Mouse (Mus musculus) testis, postnatal 10 days (tissue): ENCODE measurements around the gene Fank1.
A peak's percentile ranks its signal among the peaks of the same experiment; 100 is the strongest.

Experiments used
- DNase-seq: peaks from one replicate; pipeline ENCODE4 v3.0.0; 2021; ENCODE audit warnings: low spot score

Gene Fank1

DNA sequence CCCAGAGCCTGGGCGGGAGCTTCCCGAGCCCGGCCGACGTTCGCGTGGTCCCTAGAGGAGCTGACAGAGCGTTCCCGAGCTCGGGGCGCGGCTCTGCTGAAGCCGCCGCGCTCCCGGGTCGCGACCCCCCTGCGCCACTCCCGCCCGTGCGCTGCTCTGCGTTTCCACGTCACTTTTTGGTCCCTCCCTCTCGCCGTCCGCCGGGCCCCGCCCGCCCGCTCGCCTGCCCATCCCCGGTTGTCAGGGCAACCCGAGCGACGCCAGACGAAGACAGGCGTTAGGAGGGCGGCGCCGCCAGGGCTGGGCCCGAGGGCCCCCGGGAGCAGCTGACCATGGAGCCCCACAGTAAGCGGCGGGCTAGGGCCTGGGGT lies at the start of gene Fank1:
Fank1 (plus strand) TSS at position 236 of the 371 bp plus-strand sequence.
- peak; percentile 93 for DNase-seq

DNA sequence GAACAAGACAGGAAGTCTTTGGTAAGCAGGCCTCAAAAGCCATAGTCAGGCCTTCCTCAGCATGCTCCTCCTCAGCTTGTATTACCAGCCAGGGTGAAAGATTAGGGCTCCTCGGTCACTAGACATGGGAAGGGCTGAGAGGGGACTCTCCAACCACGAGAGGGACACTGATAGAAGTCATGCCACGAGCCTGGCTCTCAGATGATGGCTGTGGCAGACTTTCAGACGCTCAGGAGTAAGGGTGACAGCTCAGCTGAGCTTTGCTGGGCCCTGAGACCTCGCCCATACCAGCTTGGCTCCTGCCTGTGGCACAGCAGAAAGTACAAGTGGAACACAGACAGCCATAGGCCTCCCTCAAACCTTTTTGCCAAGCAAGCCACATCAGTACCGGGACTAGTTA lies 49.6 kb upstream of the Fank1 start:
- DNase-seq: no peak

DNA sequence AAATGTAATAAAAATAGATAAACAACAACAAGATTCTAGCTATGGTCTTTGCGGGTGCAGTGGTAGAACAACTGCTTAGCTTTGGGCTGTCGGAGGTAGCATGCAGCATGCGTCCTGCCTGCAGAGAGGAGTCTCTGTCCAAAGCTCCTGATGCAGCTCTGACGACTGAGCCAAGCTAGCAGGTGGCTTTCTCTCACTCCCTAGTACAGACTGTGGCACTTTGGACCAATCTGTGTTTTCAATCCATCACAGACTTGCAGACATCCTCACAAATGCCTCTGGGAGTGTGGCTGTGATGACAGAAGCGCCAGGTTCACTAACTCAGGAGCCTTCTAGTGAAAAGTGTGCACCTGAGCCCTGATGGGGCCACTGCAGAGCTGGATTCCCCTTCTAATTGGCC lies 47.3 kb upstream of the Fank1 start:
- no peak for DNase-seq

DNA sequence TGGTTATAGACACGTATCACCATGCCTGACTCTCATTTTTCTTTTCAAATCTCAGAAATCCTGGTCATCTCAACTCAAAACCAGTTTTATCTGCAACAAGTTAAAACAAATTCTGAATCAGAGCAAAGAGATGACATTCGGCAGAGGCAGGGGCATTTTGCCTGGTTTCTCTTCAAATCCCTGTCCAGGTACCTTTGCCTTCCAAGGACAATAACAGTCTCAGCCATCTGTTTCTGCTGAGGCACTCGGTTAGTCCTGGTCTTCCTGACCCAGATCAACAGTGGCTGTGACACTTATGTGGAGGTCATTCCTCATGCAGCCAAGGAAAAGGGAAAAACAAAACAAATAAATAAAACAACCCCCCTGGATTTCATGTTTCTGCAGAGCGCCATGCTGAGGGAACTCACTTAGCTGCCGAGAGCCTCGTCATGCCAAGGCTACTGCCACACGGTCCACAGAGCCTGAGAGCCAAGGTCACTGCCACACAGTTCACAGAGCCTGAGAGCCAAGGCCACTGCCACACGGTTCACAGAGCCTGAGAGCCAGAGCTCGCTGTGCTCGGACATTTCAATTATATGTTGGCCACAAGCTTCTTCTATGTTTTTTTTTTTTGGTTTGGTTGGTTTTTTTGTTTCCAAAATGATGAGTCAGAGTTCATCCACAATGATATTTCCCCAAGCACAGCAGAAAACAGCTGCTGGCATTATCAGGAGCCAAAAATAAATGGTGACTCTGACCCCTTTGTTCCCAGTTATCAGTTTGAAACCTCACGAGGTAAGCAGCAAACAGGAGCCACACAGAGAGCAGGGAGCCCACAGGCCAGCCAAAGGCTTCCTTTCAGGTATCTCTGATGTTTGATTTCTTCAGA lies 46.1 kb upstream of the Fank1 start:
- no peak for DNase-seq

DNA sequence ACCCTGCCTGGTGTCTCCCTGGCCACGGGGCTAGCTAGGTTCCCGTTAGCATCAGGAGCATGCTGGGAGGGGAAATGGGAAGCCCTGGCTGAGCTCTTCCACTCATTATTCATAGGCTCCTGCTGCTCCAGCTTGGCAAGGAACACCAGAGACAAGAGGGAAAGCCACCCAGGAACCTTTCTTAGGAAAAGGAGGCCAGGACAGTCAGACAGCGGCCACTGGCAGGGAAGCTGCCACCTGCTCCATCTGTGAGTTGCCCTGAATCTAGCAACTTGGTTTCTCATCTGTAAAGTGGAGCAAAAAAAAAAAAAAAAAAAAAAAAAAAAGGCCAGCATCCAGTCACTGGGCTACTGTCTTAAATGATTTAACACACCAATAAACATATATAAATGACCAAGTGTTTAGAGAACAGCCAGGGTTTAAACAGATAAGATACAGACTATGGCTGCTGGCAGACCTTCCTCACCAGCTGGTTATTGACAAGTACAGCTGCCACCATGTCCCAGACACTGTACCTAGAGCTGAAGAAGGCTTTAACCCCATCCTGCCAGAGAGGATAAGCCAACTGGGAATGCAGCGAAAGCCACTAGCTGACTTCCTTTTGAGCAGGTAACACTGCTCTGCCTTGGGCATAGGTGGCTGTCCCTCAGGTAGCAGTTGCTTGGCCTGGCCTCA lies 44.6 kb upstream of the Fank1 start:
- DNase-seq: no peak

DNA sequence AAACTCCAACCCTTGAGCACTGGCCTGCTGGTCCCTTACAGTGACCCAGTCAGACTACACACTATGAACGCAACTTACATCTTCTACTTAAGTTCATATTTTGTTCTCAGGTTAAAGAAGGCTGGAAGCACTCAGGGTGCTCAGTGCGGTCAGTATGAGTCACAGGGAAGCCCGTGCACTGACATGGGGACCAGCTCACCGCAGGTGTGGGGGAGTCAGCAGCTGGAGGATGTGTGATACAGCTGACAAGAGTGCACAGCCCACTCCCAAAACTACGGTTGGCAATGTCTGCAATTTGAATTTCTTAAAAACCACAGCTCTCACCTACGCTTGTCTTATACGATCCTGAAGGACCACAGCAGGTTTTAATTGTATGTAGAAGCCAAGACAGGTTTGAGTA lies 36.1 kb upstream of the Fank1 start:
- DNase-seq: no peak

DNA sequence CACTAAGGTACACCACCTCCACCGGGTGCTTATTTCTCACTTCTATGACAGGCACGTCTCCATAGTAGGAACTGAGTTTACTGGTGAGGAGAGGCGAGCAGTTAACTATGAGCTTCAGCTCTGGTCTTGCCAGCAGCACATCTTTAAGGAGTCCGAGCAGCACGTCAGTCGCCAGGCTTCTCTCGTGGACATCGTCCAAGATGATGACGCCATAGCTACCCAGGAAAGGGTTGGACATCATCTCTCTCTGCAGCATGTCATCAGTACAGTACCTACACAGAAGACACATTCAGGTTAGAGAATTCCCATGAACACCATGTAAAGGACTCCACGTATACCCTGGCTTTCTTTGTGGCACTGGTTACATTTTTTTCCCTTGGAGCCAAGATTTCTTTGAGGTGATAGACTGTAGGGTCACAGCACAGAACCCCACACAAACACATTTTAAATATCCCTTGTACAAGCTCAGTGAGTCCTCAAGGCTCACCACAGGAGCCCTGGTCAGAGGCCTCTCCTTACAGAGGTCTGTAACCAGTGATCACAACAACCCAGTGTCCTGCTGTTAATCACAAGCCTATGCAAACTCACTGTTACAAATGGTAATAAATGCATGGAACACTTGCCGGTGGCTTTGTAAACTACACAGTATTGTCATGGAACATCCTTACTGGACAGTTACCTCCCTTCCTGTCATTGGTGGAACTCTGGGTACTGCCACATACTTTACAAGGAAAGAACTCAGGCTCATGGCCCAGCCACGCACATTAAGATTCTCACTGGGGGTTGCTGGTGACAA lies 33.9 kb upstream of the Fank1 start:
- no peak for DNase-seq

DNA sequence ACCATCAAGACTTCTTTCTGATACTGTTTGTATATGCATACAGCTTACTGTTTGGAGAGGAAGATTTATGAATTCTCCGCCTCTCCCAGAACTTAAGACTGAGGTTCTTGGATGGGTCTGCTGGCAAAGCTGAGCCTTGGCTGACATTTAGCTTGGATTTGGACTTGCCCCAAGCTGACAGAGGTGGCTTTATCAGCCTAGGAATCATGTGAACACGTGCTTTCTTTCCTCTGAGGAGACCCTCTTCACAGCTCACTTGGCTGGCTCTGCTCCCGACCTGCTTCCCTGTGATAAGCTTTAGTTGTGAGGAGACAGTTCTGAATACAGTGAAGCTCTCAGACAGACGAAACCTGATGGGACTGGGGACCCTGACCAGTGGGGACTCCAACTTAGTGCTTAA lies 33.0 kb upstream of the Fank1 start:
- DNase-seq: no peak

DNA sequence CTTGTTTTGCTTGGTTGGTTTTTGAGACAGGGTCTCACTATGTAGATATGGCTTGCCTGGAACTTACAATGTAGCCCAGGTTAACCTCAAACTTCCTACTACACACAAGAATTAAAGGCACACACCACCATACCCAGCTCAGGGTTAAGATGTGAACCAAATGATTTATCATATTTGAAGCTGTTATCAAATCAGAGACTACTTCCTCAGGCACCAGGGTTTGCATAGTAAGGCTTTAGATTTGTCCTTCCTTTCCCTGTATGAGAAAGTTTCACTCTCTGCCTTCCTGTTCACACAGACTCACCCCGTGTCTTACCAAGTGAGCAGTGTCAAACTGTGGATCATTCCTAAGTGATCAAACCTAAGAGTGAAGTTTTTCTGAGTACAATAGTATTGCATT lies 32.5 kb upstream of the Fank1 start:
- DNase-seq: no peak

DNA sequence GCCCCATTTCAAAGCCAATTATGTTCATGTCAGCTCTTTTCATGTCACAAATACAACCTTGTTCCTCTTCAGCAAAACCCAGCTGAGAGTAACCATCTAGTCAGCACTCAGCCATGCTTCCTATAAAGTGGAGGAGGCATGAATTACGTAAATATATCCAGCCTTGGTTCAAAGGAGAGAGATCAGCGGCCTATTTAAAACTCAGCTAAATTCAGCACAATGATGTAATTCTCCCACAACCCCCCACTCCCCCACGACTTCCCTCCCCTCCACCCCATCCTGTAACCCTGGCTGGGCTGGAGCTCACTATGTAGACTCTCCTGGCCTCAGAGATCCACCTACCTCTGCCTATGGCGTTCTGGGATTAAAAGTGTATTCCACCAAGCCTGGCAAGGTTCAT lies 32.0 kb upstream of the Fank1 start:
- DNase-seq: no peak

DNA sequence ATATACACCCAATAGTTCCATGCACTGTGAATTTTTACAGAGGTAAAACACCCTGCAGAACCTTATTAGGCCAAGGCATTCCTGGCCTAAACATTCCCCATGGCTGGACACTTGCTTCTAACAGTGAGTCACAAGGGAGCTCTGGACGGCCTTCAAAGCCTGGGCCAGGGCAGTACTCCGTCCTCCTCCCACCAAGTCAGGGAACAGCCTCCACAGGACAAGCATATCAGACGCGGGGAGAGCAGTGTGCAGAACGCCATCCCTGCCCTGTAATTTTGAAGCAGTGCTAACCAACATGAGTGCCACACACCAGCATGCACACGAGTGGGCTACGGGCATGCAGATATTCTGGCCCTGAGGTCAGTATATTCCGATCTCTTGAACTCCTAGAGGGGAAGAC lies 29.3 kb upstream of the Fank1 start:
- DNase-seq: no peak

DNA sequence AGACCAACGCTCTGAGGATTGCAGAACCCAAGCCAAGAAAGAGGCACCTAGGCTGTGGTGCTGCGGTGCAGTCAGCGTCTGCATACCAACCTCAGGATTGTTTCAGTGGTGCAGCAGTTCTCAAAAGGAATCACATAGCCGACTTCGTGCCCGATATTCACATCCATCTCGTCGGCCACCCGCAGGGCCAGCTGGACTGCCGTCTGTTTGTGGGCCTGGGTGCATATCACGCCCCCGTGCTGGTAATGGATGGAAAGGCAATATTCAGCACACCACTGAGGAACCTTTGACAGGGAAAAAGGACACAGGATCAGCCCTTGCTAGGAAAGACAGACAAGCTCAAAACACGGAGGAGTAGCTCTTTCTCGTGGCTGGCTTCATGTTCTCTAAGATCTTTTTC lies 27.9 kb upstream of the Fank1 start:
- no peak for DNase-seq

DNA sequence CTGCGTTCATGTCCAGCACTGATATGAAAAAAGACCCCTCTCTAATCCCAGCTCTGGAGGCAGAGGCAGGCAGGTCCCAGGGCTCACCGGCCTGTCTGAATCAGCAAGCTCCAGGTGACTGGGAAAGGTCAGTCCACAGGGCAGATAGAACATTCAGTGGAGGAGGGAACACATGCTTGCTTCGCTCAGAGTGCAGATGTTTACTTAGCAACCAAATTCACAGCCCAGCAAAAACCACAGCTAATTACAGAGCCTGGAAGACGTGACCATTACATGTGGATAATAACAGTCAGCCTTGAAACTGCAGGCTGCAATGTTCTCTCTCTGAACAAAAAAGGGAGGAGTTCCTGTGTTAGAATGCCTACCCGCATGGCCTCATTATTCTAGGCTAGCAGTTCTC lies 26.0 kb upstream of the Fank1 start:
- no peak for DNase-seq

DNA sequence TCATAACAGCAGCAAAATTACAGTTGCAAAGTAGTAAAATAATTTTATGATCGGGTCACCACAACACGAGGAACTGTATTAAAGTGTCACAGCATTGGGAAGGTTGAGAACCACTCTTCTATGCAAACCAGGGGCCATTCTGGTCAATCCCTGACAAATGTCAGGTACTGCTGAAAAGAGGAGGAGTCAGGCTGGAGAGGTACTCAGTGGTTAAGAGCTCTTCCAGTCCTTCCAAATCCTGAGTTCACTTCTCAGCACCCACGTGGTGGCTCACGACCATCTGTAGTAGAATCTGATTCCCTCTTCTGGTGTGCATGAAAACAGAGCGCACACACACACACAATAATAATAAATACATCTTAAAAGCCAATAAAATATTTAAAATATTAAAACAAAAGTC lies 25.5 kb upstream of the Fank1 start:
- DNase-seq: no peak

DNA sequence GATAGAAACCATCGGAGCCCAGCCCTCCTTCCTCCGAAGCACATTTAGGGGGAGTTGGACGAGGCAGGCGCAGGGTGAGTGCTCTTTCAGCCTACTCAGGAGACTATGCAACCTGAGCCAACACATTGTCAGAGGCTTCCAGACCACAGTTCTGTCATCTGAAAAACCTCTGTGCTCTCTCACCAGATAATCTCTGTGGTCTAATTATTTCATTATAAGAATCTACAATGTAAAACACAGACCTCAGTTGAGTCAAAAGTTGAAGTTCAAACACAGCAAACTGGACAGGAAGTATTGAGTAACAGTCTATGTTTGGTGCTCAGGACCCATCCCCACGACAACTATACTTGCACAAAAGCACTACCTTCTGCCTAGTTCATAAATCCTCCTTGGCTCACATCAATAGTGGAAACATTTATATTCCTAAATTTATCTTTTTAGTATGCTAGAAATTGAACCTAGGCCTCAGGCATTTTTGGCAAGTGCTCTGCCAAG lies 18.7 kb upstream of the Fank1 start:
- DNase-seq: no peak

DNA sequence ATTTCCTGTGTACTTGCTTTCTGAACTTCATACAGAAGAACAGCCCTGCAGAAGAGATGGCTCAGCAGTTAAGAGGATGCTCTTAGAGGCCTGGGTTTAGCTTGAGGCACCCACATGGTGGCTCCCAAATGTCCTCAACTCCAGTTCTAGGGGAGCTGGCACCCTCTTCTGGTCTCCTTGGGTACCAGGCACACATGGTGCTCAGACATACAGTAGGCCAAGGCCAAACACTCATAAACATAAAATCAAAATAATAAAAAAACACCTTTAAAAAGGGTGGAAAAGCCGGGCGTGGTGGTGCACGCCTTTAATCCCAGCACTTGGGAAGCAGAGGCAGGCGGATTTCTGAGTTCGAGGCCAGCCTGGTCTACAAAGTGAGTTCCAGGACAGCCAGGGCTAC lies 17.9 kb upstream of the Fank1 start:
- no peak for DNase-seq

DNA sequence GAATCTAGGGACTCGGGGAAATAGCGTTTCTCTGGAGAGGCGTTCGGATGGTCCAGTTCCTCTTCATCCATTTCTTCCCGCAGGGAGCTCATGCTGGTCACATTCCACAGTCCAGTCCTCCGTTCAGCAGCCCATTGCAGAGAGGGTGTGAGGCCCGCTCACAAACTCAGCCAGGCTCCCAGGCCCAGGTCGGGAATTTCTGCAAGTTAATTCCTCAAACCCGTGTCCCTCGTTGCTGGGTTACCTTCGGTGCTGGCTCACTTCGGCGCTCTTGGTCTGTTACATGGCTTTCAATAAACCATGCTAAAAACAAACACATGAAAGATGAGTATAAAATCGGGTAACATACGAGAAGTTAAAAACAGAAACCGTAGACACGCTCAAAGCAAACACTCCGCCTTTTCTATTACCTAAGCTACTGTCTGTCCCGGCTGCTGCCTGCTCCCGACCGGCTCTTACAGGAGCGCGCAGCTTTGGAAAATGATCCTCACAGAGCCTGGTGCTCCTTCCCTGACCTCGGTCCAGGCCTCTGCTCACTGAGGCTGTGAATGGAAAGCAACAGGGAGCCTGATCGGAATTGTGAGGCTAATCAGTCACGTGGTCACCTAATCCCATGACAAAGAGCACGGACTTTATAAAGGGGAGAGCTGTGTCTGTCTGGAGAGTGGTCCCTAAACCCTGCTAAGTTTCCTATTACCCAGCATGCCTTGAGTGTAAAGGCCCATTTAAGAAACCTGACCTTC lies 16.9 kb upstream of the Fank1 start:
- no peak for DNase-seq

DNA sequence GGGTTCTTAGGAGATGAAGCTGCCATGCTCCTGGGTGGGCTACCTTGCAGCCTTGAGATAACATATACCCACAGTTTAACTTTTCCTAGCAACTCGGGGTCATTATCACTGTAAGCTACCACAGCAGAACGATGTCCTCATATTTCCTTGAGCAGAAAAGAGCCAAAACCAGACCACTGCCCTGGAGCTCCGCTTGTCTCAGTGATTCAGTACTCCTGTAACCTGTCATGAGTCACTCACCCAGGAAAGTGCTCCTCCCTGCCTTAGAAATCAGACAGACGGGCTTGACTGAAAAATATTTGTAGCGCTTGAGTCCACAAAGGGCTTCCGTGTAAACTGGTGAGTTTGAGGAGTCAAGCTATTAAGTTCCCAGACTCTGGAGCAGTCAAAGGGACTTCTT lies 14.0 kb upstream of the Fank1 start:
- no peak for DNase-seq

DNA sequence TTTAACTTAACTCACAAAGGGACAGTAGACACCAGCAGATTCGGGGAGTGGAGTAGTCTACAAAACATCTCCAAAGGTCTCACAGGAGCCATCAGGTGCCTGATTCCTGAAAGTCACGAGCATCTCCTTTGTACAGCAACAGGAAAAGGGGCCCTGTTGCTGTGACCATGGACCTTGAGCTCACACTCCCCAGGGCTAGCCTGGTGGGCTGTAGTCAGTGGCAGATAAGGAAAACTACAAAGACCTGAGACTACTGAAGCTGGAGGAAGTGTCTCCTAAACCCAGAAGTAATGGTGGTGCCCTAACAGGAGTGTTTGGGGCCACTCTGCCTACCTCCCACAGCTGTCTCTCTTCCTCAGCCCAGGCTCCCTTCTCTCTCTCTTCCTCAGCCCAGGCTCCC lies 12.2 kb upstream of the Fank1 start:
- no peak for DNase-seq

DNA sequence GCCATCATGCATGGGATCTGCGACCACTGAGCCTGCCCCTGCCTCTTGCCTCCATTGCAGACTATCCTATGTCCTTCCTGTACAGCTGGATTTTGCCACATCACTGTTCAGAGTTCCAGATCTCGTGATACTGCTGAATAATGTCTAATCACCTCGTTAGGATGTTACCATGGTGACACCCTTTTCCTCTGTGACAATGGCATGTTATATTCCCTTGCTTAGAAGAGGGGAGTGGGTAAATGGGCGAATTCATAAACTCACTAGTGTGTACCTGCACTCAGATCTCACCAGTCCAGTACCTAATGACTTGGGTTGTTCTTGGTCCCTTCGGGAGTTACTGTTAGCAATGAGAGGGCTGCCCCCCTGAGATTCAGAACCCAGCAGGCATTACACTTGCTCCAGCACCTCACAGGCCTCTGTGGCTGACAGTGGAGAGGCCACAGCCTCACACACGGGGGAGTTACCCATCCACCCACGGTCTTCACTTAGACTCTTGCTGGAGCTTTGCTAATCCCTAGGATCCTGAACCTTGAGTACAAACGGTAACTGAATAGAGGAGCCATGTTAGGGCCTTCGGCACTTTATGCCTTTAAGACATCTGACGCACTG lies 11.3 kb upstream of the Fank1 start:
- no peak for DNase-seq

DNA sequence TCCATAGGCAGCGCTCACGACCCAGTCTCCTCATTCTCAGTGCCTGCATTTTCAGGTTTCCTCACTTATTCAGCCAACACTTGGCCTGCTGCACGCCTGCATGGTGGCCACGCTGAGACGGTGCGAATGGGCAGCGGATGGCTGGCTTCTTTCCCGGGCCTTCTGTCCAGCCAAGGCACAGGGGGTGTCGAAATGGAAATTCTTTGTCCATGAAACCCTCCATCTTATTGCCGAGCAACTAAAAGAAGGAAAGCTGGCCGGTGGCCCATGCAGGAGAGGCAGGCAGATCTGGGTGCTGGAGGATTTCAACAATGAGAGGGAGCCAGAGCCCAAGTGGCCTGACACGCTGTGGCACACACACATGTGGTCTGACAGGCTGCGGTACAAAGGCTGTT lies 10.8 kb upstream of the Fank1 start:
- DNase-seq: peak; percentile 68

DNA sequence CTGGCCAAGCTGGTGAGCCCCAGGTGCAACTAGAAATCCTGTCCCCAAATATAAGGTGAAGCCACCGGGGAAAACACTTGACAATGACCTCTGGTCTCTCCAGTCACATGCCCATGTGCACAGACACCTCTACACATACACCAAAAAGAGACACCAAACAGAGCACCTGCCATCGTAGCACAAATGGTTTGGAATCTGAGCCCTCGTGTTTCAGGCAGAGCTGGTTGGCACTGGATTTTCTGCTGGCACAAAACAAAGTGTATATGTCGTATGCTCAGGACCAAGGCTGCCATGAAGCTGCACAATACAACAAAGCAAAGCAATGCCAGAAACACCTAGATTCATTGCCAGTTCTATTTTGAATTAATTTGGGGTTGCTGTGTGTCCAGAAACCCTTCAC lies 8.6 kb upstream of the Fank1 start:
- no peak for DNase-seq
